Mouse (Mus musculus) liver, adult 2 months (tissue): ENCODE measurements around the gene Kcnc1.

Experiments
- CTCF ChIP-seq: fragments of 200-500 bp; IDR thresholded peaks from 2 replicates; pipeline ENCODE4 v1.5.1; 2011; ENCODE audit warnings: low read depth, low read length, control low read depth
- POLR2A ChIP-seq: fragments of 200-500 bp; IDR thresholded peaks from 2 replicates; pipeline ENCODE4 v1.6.1; 2011; ENCODE audit warnings: low read length, control low read depth; ENCODE audit not compliant: insufficient read depth; ENCODE audit errors: extremely low read depth

DNA sequence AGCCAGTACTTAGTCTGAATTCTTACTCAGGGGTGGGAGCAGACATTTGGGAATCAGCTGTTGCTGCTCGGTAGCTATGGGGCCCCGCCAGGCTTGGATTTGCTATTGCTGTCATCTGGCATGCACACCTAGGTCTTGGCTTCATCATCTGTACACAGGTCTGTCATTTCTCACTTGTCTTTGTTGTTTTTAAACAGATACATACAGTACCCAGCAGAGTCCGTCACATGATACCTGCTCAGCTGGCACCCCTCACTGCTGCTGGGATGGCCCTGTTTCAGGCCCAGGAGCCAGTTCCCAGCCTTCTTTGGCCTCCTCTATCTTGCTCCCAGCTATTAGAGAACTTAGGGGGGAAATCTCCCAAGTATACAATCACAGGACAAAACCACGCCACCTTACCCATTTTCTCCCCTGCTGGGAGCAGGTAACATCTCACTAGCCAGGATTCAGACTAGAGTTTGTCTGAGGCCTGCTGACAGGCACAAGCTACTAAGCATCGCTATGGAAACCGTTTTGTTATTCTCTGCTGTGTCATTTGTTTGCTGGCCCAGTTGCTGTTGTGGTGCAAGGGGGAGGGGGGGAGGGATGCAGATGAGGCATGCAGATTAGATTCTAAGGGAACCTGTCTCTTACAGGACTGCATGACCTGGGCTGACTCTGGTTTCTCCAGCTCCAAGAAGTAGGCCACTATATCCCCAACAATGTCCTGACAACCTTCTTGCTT, 52.8 kb downstream of the Kcnc1 start:
- TF ChIP-seq POLR2A = no peak
- TF ChIP-seq CTCF = no peak
